Mouse (Mus musculus) bone marrow macrophage, adult 2 months (primary cell): ENCODE measurements around the gene Parg.

Experiments used
- CTCF ChIP-seq: IDR thresholded peaks from 2 replicates; pipeline ENCODE4 v1.5.1; 2012; ENCODE audit warnings: low read depth, mild to moderate bottlenecking, low read length, moderate library complexity
- POLR2A ChIP-seq: IDR thresholded peaks from 2 replicates; pipeline ENCODE4 v1.6.1; 2012; ENCODE audit warnings: mild to moderate bottlenecking, low read depth, low read length, borderline replicate concordance

DNA sequence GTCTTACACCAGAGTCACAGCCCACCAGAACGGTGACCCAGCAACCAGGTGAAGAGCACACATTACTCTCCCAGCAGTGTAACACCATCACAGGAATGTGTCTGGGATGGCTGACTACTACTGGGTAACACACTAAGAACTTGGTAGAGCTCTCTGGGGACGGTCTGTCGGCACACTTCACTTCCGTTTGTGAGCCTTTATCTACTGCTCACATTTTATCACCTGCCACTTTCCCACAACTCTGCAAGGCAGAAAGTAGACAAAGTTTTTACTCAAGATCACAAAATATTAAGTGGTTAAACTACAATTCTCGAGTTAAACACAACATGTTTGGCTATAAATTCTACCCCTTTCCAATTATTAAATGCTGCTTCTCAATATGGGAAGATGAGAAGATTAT is 9.8 kb upstream of the Parg start:
- TF ChIP-seq POLR2A (no peak), CTCF (no peak)
